Mouse (Mus musculus): ENCODE measurements at regions not wholly inside any gene's neighbourhood (a gene's known extent, or its start where the extent isn't known, plus 50 kb on each side); places are given as distances from the start of the nearest gene placed in this dataset.

GRCm38 (mm10) chr2:148330368-148330767 is 64.8 kb upstream of the Sstr4 start:
- no peak for ATAC-seq (replicated peaks in 1 of 2; ENCODE audit: insufficient read depth in 1 of 2, low FRiP score in 2 of 2, low TSS enrichment in 1 of 2, low read depth in 1 of 2, poor library complexity in 2 of 2, severe bottlenecking in 2 of 2)

- ATAC-seq (replicated peaks in 1 of 2; ENCODE audit: insufficient read depth in 1 of 2, low FRiP score in 2 of 2, low TSS enrichment in 1 of 2, low read depth in 1 of 2, poor library complexity in 2 of 2, severe bottlenecking in 2 of 2) = no peak
Measured at GRCm38 (mm10) chr2:148334555-148334954, 60.6 kb upstream of the Sstr4 start.

- ATAC-seq (replicated peaks in 1 of 2; ENCODE audit: insufficient read depth in 1 of 2, low FRiP score in 2 of 2, low TSS enrichment in 1 of 2, low read depth in 1 of 2, poor library complexity in 2 of 2, severe bottlenecking in 2 of 2) = no peak
Measured at GRCm38 (mm10) chr2:148336626-148337025, 58.5 kb upstream of the Sstr4 start.

GRCm38 (mm10) chr2:148338308-148338768 is 56.8 kb upstream of the Sstr4 start:
- ATAC-seq (replicated peaks in 1 of 2; ENCODE audit: insufficient read depth in 1 of 2, low FRiP score in 2 of 2, low TSS enrichment in 1 of 2, low read depth in 1 of 2, poor library complexity in 2 of 2, severe bottlenecking in 2 of 2) = 0 out of 4 replicates have a peak, but pooled peaks of 1 of the 2 experiments have one; percentile 25

GRCm38 (mm10) chr2:148338894-148339293 is 56.2 kb upstream of the Sstr4 start:
- ATAC-seq (replicated peaks in 1 of 2; ENCODE audit: insufficient read depth in 1 of 2, low FRiP score in 2 of 2, low TSS enrichment in 1 of 2, low read depth in 1 of 2, poor library complexity in 2 of 2, severe bottlenecking in 2 of 2) = no peak

- no peak for ATAC-seq (replicated peaks in 1 of 2; ENCODE audit: insufficient read depth in 1 of 2, low FRiP score in 2 of 2, low TSS enrichment in 1 of 2, low read depth in 1 of 2, poor library complexity in 2 of 2, severe bottlenecking in 2 of 2)
Measured at GRCm38 (mm10) chr2:148344193-148344592, 51.0 kb upstream of the Sstr4 start.
